Mouse (Mus musculus) spleen, postnatal 36 days (tissue): ENCODE measurements around the gene Rb1.

ENCODE experiments used
- DNase-seq, 2 experiments: peaks; one replicate each; pipeline ENCODE4 v3.0.0; 2022; ENCODE audit warnings: low spot score in 2 of 2, mixed read lengths in 1 of 2

Gene Rb1

GRCm38 (mm10) chr14:73211477-73211876, 114.1 kb downstream of the Rb1 start:
- DNase-seq, result no peak

GRCm38 (mm10) chr14:73210196-73210595, 115.4 kb downstream of the Rb1 start:
- no peak for DNase-seq

- DNase-seq, result peak in 1 of 2 experiments; percentile 19
Measured at GRCm38 (mm10) chr14:73209262-73209661, 116.4 kb downstream of the Rb1 start.

GRCm38 (mm10) chr14:73204016-73204415, 121.6 kb downstream of the Rb1 start:
- no peak for DNase-seq

GRCm38 (mm10) chr14:73201447-73201846, 124.2 kb downstream of the Rb1 start:
- no peak for DNase-seq

- no peak for DNase-seq
Measured at GRCm38 (mm10) chr14:73199058-73199457, 126.6 kb downstream of the Rb1 start.

GRCm38 (mm10) chr14:73186875-73187274, 138.7 kb downstream of the Rb1 start:
- DNase-seq, result peak; percentile 7 to 21

- no peak for DNase-seq
Measured at GRCm38 (mm10) chr14:73181144-73181543, 144.5 kb downstream of the Rb1 start.

- DNase-seq, result peak in 1 of 2 experiments; percentile 29
Measured at GRCm38 (mm10) chr14:73180671-73181070, 145.0 kb downstream of the Rb1 start.

- DNase-seq, result no peak
Measured at GRCm38 (mm10) chr14:73179221-73179681, 146.4 kb downstream of the Rb1 start.

- no peak for DNase-seq
Measured at GRCm38 (mm10) chr14:73177961-73178360, 147.7 kb downstream of the Rb1 start.

- no peak for DNase-seq
Measured at GRCm38 (mm10) chr14:73176266-73176665, 149.4 kb downstream of the Rb1 start.

GRCm38 (mm10) chr14:73175814-73176213, 149.8 kb downstream of the Rb1 start:
- peak; percentile 52 to 57 for DNase-seq

GRCm38 (mm10) chr14:73175031-73175430, 150.6 kb downstream of the Rb1 start:
- DNase-seq, result no peak

GRCm38 (mm10) chr14:73174091-73174995, 151.3 kb downstream of the Rb1 start:
- no peak for DNase-seq

- no peak for DNase-seq
Measured at GRCm38 (mm10) chr14:73173662-73174061, 152.0 kb downstream of the Rb1 start.

- no peak for DNase-seq
Measured at GRCm38 (mm10) chr14:73172196-73173011, 153.2 kb downstream of the Rb1 start.

- DNase-seq, result no peak
Measured at GRCm38 (mm10) chr14:73169926-73170844, 155.4 kb downstream of the Rb1 start.

GRCm38 (mm10) chr14:73168605-73169004, 157.0 kb downstream of the Rb1 start:
- DNase-seq, result no peak

GRCm38 (mm10) chr14:73165136-73165535, 160.5 kb downstream of the Rb1 start:
- no peak for DNase-seq

GRCm38 (mm10) chr14:73163363-73163998, 162.1 kb downstream of the Rb1 start:
- no peak for DNase-seq
